In the genomic region with DNA sequence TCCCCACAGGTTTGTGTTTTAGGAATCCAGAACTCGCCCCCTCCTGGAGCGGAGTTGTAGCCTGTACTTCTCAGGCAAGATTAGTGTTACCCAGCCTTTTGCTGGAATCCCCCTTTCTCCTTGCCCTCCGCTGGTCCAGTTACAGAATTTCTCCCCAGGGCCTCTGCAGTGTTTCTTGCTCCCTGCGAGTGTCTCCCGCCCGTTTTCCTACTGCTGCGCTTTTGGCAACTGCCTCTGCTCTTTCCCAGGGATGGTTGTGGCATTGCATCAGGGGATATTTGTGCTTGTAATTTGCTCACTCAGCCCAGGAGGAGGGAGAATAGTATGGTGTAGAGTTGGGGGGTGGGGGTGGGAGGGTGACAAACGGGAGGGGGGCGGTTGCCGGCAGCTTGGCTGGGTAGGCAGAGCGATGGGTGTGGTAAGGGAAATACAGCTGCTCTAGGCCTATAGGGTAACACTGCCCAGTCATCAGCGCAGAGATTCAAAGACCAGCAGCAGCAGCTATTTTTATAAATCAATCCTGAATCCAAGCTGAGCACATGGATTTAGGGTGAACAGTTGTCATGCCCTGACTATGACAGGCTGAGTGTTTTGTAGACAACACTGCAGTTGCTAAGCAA, we compare ENCODE assay signal across 8 mouse cellular contexts. TPM values are rescaled to one million over a fixed set of nuclear protein-coding genes. Genes with fewer than 3 reads are reported as not detected.
DNase-seq lines count a peak whose midpoint lies in the region; ATAC-seq and TF ChIP-seq lines count a peak whose summit lies in the region.

No protein-coding gene starts in this region.

- no peaks in the 10 kb centered on the region for H3K36me3 ChIP-seq in forebrain, embryonic 11.5 days (ENCODE audit: control insufficient read depth, insufficient read depth, low read length)
- no peaks in the 10 kb centered on the region for H3K36me3 ChIP-seq in heart, embryonic 15.5 days
- no peaks in the 10 kb centered on the region for H3K36me3 ChIP-seq in liver, postnatal 0 days (replicated peaks; ENCODE audit: insufficient read depth, low read length)

- H3K9me3 ChIP-seq in forebrain, embryonic 11.5 days (ENCODE audit: control insufficient read depth, low read length): no peaks in the 10 kb centered on the region
- H3K9me3 ChIP-seq in heart, embryonic 15.5 days (replicated peaks): no peaks in the 10 kb centered on the region
- no peaks in the 10 kb centered on the region for H3K9me3 ChIP-seq in liver, postnatal 0 days (ENCODE audit: low read length)

- TF ChIP-seq EP300 in liver, postnatal 0 days (IDR thresholded peaks at IDR 0.05; ENCODE audit: low read depth): no peak

- 2% methylated on average over 12 of the region's 12 CpGs for WGBS in forebrain, embryonic 11.5 days
- WGBS in heart, embryonic 15.5 days: under 1% methylated on average over 12 of the region's 12 CpGs
- WGBS in liver, postnatal 0 days (ENCODE audit: insufficient replicate concordance): 7% methylated on average over 12 of the region's 12 CpGs

- no peak for TF ChIP-seq CTCF in liver, postnatal 0 days (IDR thresholded peaks at IDR 0.05; ENCODE audit: low read depth)

- peak overlapping the region; percentile 80 for H3K4me3 ChIP-seq in forebrain, embryonic 11.5 days (ENCODE audit: low read depth, low read length)
- H3K4me3 ChIP-seq in heart, embryonic 15.5 days: peak overlapping the region; percentile 77
- H3K4me3 ChIP-seq in liver, postnatal 0 days (ENCODE audit: low read depth, low read length): peak overlapping the region; percentile 76

- DNase-seq in CD4-positive helper T cell, adult 2 months (ENCODE audit: low read depth, low spot score): peak; percentile 24
- DNase-seq in adrenal gland, postnatal 14 days: peak; percentile 75
- DNase-seq in forebrain, embryonic 11.5 days (ENCODE audit: low spot score): peak; percentile 57
- peak; percentile 52 to 62 for DNase-seq in kidney, postnatal 4 days
- peak; percentile 40 for DNase-seq in liver, postnatal 0 days
- DNase-seq in ovary, postnatal 10 days (ENCODE audit: low spot score): peak; percentile 17
- DNase-seq in urinary bladder, postnatal 36 days (ENCODE audit: low spot score in 2 of 2): peak; percentile 24 to 47

- H3K4me1 ChIP-seq in forebrain, embryonic 11.5 days (replicated peaks; ENCODE audit: control insufficient read depth, insufficient read depth, low read length): 0 out of 2 replicates have a peak, but pooled peaks cover 4% of the 10 kb centered on the region
- H3K4me1 ChIP-seq in heart, embryonic 15.5 days (replicated peaks): peaks cover 20% of the 10 kb centered on the region
- H3K4me1 ChIP-seq in liver, postnatal 0 days (ENCODE audit: insufficient read depth): peaks cover 20% of the 10 kb centered on the region

- H3K9ac ChIP-seq in forebrain, embryonic 11.5 days (ENCODE audit: low read length): peak overlapping the region; percentile 83
- peak overlapping the region; percentile 93 for H3K9ac ChIP-seq in heart, embryonic 15.5 days
- peak overlapping the region; percentile 81 for H3K9ac ChIP-seq in liver, postnatal 0 days (replicated peaks)

- no peak overlapping the region for H3K27ac ChIP-seq in forebrain, embryonic 11.5 days (ENCODE audit: low read depth, low read length)
- H3K27ac ChIP-seq in heart, embryonic 15.5 days: peak overlapping the region; percentile 99
- peak overlapping the region; percentile 85 for H3K27ac ChIP-seq in liver, postnatal 0 days (ENCODE audit: low read depth)

- no peaks in the 10 kb centered on the region for H3K27me3 ChIP-seq in forebrain, embryonic 11.5 days (ENCODE audit: control insufficient read depth, insufficient read depth, low read length)
- no peaks in the 10 kb centered on the region for H3K27me3 ChIP-seq in heart, embryonic 15.5 days
- 0 out of 2 replicates have a peak, but pooled peaks cover 3% of the 10 kb centered on the region for H3K27me3 ChIP-seq in liver, postnatal 0 days (ENCODE audit: insufficient read depth, low read length)

- ATAC-seq in forebrain, embryonic 11.5 days (replicated peaks; ENCODE audit: low FRiP score): no peak
- ATAC-seq in heart, embryonic 15.5 days (replicated peaks; ENCODE audit: insufficient number of reproducible peaks, insufficient read depth, low FRiP score, low read depth): peak; percentile 8
- peak; percentile 6; the same call in 1 of the 2 replicates for ATAC-seq in liver, postnatal 0 days

- peak overlapping the region; percentile 84 for H3K4me2 ChIP-seq in forebrain, embryonic 11.5 days (ENCODE audit: low read depth, low read length, severe bottlenecking)
- H3K4me2 ChIP-seq in heart, embryonic 15.5 days: peak overlapping the region; percentile 77
- H3K4me2 ChIP-seq in liver, postnatal 0 days (ENCODE audit: low read depth, low read length): peak overlapping the region; percentile 87

RNA-seq across cellular contexts. Expression of a gene that starts 1.6 kb away (rescaled TPM):
- 85.4 and 94.2 TPM in 2 replicates for total RNA-seq in adrenal gland, postnatal 14 days (2021)
- polyA plus RNA-seq in forebrain, embryonic 11.5 days (2014; fragmentation: Nextera tagmentation; extraction: Ambion mirVana): 76.2 and 77.7 TPM in 2 replicates
- polyA plus RNA-seq in heart, embryonic 15.5 days (2015; fragmentation: Nextera tagmentation; extraction: Ambion mirVana): 77.6 and 88.1 TPM in 2 replicates
- polyA plus RNA-seq in liver, postnatal 0 days (2015; fragmentation: Nextera tagmentation; extraction: Ambion mirVana): 6.3 and 7.7 TPM in 2 replicates

RNA-seq across cellular contexts. Expression of a gene that starts 57.5 kb away (rescaled TPM):
- total RNA-seq in adrenal gland, postnatal 14 days (2021): 14.6 and 16.7 TPM in 2 replicates
- 42.3 and 45.8 TPM in 2 replicates for polyA plus RNA-seq in forebrain, embryonic 11.5 days (2014; fragmentation: Nextera tagmentation; extraction: Ambion mirVana)
- polyA plus RNA-seq in heart, embryonic 15.5 days (2015; fragmentation: Nextera tagmentation; extraction: Ambion mirVana): 12.0 and 17.9 TPM in 2 replicates
- 7.5 and 7.8 TPM in 2 replicates for polyA plus RNA-seq in liver, postnatal 0 days (2015; fragmentation: Nextera tagmentation; extraction: Ambion mirVana)

Comparison
In these comparisons a context has a peak if more than half of its experiments do, and no peak if none do; other contexts are left out.
1. DNase-seq: peak in every context shown above with its lines; median percentile 75 in adrenal gland, postnatal 14 days; 57 in forebrain, embryonic 11.5 days; 57 in kidney, postnatal 4 days; 40 in liver, postnatal 0 days; 36 in urinary bladder, postnatal 36 days; 24 in CD4-positive helper T cell, adult 2 months; 17 in ovary, postnatal 10 days.